Mouse (Mus musculus): ENCODE measurements at regions not wholly inside any gene's neighbourhood (a gene's known extent, or its start where the extent isn't known, plus 50 kb on each side); places are given as distances from the start of the nearest gene placed in this dataset.

DNA sequence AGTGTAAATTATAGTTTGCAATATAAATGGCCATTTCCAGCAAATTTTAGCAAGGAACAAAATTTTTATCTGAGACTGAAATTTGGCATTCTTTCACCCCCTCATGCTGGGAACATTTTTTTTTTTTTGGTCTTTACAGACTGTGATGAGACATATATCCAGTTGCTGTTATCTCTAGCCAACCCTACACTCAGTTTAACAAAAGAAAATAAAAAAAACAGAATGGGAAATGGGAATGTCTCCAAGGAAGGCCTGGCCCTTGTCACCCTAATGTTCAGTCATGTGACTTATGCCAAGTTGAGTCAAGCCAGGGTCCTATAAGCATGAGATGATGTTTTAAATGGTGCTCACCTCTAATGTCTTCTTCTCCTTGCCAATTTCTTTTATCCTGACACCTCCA is 289.2 kb upstream of the Zfp64 start:
- intact Hi-C loops (cut with DNase I): no loop called here
- no peak for DNase-seq

DNA sequence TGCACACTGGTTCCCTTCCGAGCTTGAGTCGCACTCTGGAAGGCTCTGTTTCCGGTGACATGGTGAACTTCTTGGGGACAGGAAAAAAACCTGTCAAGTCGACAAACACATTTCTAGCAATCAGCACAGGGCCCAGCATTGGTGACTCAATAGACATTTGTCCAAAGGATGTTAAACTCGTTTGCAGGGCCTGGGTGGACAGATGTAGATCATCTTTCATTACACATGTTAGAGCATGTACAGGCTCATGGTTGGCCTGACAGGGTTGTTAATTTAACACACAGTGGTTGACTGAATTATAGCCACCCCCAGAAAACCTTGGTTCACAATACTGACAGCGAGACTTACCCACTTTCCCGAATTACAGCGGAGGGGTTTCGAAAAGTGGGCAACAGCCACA is 288.6 kb upstream of the Zfp64 start:
- intact Hi-C loops (cut with DNase I): no loop called here
- DNase-seq: no peak

DNA sequence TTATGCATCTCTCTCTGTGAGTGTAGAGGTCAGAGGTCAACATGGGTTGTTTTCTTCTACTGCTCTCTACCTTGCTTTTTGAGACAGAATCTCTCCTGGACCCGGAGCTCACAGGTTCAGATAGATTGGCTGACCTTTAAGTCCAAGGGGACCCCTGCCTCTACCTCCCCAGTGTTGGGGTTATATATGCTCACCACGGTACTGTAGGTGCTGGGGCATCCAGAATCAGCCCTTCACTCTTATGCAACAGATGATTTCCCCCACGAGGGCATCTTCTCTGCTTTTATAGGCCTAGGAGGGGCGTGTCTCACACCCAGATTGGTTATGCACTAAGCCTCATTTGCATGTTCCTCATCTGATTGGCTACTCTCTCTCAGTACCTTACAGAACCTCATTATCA is 282.5 kb upstream of the Zfp64 start:
- intact Hi-C loops (cut with DNase I): loop anchor here (10.0 kb wide), 1 partner anchor 163 kb away; no protein-coding TSS in a partner anchor
- no peak for DNase-seq

GRCm38 (mm10) chr2:169237321-169237720 is 281.9 kb upstream of the Zfp64 start:
- DNase-seq: no peak
- intact Hi-C loops (cut with DNase I): loop anchor here (10.0 kb wide), 1 partner anchor 163 kb away; no protein-coding TSS in a partner anchor

GRCm38 (mm10) chr2:169234368-169235070 is 279.1 kb upstream of the Zfp64 start:
- DNase-seq: no peak
- intact Hi-C loops (cut with DNase I): loop anchor here (10.0 kb wide), 1 partner anchor 160 kb away; no protein-coding TSS in a partner anchor

DNA sequence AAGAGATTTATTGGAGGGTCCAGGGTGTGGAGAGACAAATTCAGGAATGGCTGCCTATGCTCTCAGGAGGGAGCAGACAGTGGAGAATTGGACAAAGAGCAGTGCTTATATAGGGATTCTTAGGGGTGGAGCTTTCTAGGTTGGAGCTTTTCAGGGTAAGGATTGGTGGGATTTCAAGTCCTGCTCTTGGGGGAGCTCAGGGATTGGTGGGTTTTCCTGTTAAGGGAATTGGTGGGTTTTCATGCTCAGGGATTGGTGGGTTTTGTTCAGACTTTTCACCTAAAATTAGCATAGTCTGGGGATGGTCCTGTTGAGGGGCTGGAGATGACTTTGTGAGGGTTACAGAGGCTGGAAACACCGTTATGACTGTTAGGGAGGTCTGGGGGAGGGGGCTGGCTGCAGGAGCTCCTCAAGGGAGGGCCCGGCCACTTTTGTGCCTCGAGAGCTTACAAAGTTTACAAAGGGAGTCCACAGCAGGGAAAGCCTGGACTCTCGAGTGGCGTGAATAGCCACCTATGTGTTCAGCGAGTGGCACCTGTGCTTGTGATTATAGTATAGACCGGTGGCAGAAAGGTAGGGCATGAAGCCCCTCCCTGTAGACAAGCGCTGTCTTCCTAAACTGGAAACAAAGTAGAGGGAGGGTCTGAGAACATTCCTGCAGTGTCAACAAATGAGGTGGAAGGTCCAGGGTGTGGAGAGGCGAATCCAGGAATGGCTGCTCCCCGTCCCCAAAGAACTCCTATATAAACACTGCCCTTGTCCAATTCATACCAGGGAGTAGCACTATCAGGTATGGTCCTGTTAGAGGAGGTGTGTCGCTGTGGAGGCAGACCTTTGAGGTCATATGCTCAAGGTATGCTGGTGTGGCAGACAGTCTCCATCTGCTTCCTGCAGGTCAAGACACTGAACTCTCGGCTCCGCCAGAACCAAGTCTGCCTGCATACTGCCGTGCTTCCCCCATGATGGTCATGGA is 278.1 kb upstream of the Zfp64 start:
- intact Hi-C loops (cut with DNase I): loop anchor here (10.0 kb wide), 1 partner anchor 159 kb away; no protein-coding TSS in a partner anchor

GRCm38 (mm10) chr2:169222264-169222663 is 266.9 kb upstream of the Zfp64 start:
- intact Hi-C loops (cut with DNase I): no loop called here
- DNase-seq: no peak

More for the DNA sequence above, 278.1 kb upstream of the Zfp64 start:
- no peak for DNase-seq

GRCm38 (mm10) chr2:169221141-169221540 is 265.8 kb upstream of the Zfp64 start:
- peak; percentile 56 for DNase-seq
- intact Hi-C loops (cut with DNase I): no loop called here

DNA sequence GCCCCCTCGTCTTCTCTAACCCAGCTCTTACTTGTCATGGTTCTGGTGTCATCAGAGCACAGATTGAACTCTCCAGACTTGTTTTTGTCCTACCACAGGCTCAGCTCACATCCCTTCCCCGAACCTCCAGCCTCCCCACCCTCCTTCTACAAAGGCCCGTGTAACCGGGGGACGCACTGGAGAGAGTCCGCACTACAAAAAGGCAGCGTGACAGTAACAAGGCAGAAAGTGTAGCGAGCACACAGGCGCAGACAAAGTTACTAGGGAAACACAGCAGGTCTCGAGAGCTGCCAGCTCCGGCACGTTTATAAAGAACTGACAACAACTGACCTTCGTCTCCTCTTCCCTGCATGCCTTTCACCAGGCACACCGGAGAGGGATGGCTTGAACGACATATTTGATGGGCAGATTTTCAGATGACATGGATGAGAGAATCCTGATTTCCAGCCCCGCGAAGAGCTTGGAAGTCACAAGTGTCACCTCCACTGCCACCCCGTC is 260.2 kb upstream of the Zfp64 start:
- DNase-seq: no peak
- intact Hi-C loops (cut with DNase I): no loop called here

DNA sequence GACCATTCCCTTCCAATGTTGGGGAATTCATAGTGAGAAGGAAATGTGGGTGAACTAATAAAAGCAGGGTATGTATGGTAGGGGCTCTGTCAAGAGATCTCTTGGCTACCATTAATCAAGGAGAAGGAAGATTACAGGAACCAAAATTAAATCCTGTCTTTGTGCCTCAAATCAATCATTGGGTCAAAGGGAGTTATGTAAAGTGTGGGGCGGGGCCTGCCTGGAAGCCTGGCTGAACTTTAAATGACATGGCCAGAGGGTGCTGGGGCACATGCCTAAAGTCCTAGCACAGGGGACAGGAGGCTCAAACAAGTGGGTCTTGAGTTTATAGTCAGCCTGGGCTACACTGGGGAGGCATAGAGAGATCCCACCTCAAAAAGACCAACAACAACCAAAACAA is 259.0 kb upstream of the Zfp64 start:
- intact Hi-C loops (cut with DNase I): no loop called here
- no peak for DNase-seq

GRCm38 (mm10) chr2:169213314-169213713 is 257.9 kb upstream of the Zfp64 start:
- no peak for DNase-seq
- intact Hi-C loops (cut with DNase I): no loop called here

GRCm38 (mm10) chr2:169212676-169213257 is 257.4 kb upstream of the Zfp64 start:
- DNase-seq: no peak
- intact Hi-C loops (cut with DNase I): no loop called here

- intact Hi-C loops (cut with DNase I): no loop called here
- no peak for DNase-seq
These were observed 248.9 kb upstream of the Zfp64 start for GRCm38 (mm10) chr2:169204254-169204752.

DNA sequence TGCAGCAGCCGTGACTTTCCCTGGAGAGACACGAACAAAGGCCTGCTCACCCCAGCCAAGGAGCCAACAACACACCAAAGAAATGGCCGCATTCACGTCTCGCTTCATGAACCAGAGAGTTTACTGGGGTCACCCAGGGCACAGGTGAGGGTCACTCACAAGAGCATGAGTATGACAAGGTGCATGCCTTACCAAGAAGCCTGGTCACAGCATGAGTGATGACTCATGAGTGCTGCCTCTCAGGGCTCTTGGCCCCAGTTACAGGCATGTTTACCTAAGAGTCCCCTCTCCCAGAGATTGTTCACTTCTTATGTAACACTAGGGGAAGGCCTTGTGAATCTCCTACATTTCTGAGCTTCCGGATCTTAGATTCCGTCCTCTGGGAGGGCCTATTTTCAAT is 236.6 kb upstream of the Zfp64 start:
- intact Hi-C loops (cut with DNase I): no loop called here
- no peak for DNase-seq

DNA sequence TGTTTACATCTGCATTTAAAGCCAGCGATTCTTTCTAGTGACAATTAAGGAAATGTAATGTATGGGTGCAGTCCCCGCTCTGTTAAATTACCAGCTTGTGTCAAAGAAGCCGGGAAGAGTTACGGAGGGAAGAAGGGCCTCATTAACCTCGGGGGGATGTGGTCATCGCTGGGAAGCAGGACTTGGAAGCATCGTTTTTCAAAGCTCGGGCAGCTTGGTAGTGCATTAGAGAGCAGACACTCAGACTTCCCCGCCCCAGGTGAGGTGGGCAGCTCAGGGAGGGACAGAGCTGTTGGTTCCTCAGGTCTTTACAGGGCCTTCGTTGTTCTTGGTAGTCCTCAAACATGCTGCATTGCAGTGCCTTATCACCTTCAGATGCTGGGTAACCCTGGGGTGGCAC is 236.1 kb upstream of the Zfp64 start:
- DNase-seq: no peak
- intact Hi-C loops (cut with DNase I): no loop called here

DNA sequence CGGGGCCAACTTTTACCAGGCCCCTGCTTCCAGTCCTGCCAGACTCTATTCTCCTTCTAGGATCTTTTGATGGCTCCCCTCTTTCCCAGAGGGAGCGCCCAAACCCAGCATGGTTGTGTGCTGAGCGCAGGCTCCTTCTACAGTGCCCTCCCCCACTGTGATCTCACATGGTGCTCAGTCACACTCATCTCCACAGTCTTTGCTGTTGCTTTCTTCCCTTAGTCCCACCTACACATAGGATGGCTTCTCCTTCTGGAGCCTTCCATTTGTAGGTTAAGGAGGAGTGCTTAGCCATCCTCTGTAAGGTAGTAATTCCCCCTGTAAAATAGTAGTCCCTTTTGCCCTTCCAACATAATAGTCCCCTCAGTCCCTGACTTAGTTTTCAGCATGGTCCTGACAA is 222.2 kb upstream of the Zfp64 start:
- intact Hi-C loops (cut with DNase I): loop anchor here (10.0 kb wide), 1 partner anchor 237 kb away; no protein-coding TSS in a partner anchor
- DNase-seq: no peak

GRCm38 (mm10) chr2:169168795-169169194 is 213.4 kb upstream of the Zfp64 start:
- no peak for DNase-seq
- intact Hi-C loops (cut with DNase I): no loop called here

- DNase-seq: no peak
- intact Hi-C loops (cut with DNase I): no loop called here
These were observed 213.0 kb upstream of the Zfp64 start for GRCm38 (mm10) chr2:169168376-169168775.

DNA sequence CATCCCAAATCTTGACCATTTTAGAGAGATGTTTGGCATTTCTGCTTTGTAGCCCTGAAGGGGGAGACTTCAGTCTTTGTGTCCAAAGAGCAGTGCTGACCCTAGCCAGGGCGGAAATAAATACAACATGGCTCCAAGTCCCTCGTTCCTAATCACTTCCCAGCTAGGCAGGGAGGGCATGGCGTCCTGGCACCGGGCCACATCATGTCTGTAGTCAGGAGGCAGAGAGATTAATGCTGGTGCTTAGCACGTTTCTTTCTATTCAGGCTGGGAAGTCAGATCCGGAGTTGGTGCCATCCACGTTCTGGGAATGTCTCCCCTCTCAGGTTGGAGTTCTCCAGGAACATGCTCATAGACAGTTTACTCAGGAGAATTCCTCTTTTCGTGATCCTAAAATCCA is 206.3 kb upstream of the Zfp64 start:
- peak; percentile 58 for DNase-seq
- intact Hi-C loops (cut with DNase I): no loop called here

DNA sequence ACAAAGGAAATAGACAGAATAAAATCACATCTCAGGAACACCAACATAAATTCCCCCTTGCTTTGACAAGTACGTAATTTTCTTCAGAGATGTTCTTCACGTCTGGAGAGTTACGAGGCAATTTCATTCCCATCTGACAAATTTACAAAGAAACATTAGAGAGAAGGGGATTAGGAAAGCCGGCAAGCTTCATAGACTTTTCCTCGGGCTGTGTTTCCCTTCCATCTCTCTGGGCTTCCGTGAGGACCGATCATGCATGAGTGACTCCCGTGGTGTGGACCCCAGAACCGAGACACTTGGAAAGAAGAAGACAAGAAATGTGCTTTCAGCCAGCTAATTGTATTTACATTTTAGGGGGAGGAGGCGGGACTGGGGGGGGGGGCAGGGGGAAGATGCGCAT is 203.4 kb upstream of the Zfp64 start:
- DNase-seq: no peak
- intact Hi-C loops (cut with DNase I): no loop called here
